Mouse (Mus musculus): Measurements from ENCODE around the gene Nbeal2. TPM values are rescaled to one million over a fixed set of nuclear protein-coding genes. Genes with fewer than 3 reads are reported as not detected.

The Nbeal2 gene
- total and polyA plus RNA-seq, 3 experiments = 9.3 to 17.2 TPM; not detected in 1

DNA sequence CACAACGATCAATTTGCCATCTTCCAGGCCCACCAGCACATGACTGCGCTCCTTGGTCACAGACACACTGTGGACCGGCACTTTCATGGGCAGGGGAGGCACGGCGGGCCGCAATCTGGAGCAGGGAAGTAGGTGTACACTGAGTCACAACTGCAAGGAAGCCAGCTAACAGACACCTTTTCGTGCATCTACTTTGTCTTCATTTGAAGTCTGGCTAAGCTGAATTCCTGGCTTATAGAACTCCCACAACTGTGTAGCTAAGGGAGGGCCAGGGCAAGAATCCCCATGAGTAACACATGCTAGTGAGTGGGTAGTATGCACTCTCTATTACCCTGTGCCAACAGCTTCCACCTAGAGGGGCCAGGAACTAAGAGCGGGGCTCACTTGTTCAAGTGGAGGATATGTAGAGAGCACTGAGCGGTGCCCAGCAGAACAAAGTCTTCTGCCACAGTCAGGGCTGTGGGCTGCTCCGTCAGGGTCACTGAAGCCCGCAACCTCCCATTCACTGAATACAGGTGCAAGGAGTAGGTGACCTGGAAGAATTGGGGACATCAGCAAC, 28.5 kb downstream of the Nbeal2 start:
- TF ChIP-seq BHLHE40 (IDR thresholded peaks at IDR 0.05; ENCODE audit: borderline replicate concordance, low read depth, low read length) = no peak
- no peak for TF ChIP-seq NRF1 (IDR thresholded peaks at IDR 0.05; ENCODE audit: insufficient read depth, low read depth, low read length, poor library complexity, severe bottlenecking)
- TF ChIP-seq GABPA (IDR thresholded peaks at IDR 0.05; ENCODE audit: low read depth, low read length) = no peak
- TF ChIP-seq POLR2AphosphoS5 (IDR thresholded peaks at IDR 0.05; ENCODE audit: borderline replicate concordance, low read depth, low read length) = no peak
- no peak for TF ChIP-seq TBP (IDR thresholded peaks at IDR 0.05; ENCODE audit: low read depth, low read length)
- no peak for TF ChIP-seq ZMIZ1 (IDR thresholded peaks at IDR 0.05; ENCODE audit: low read depth, low read length)
- no peak for TF ChIP-seq JUND (IDR thresholded peaks at IDR 0.05; ENCODE audit: low read depth, low read length)
- no peak for TF ChIP-seq ETS1 (IDR thresholded peaks at IDR 0.05; ENCODE audit: low read depth, low read length)
- no peak for TF ChIP-seq CTCF (IDR thresholded peaks at IDR 0.05 in 2 of 3, conservative IDR thresholded peaks at IDR 0.05 in 1 of 3; ENCODE audit: control insufficient read depth in 1 of 3, insufficient read depth in 1 of 3, low read depth in 2 of 3, low read length in 3 of 3, poor library complexity in 1 of 3, severe bottlenecking in 1 of 3)
- no peak for TF ChIP-seq USF1 (IDR thresholded peaks at IDR 0.05; ENCODE audit: low read depth, low read length)

DNA sequence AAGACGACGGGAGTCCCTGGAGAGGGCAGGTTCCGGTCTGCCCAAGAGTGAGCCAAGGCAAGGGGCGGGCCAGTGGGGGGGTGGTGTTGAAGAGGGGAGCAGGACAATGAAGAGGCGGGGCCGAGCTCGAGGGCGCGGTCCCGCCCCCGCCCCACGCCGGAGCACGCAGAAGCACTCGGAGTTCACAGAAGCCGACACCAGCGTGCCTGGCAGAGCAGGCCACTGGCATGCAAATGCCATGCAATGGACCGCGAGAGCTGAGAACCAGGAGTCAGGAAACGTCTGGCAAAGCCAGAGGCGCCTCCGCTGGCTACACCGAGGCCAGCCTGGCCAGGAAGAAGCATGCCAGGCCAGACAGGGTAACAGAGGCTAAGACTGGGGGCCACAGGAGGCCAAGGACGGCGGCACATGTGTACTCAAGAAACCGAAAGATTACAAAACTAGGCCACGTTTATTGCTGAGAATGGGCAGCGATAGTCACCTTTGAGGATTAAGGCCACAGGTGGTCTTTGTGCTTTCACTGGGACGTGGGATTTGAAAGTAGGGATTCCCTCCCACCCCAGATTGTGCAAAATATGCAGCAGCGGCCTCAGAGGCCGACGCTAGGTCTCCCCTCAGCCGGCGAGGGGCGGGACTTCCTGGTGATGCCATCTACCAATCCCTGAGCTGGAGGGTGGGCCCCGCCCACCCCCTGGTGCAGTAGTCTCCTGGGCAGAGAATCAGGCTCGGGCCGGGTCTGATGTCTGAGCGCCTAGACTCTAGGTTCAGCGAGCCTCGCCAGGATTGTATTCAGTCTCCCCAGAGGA, 29.4 kb downstream of the Nbeal2 start, which contains the start of gene Nradd:
Nradd (minus strand) TSS at position 92 of the 806 bp plus-strand sequence.
- Histone ChIP-seq H3K27me3 (ENCODE audit: control insufficient read depth in 1 of 2, insufficient read depth in 2 of 2, low read length in 2 of 2) (no peaks in the 10 kb centered on the region), H3K4me1 (ENCODE audit: control insufficient read depth in 1 of 2, insufficient read depth in 2 of 2, low read length in 2 of 2) (no peaks in the 10 kb centered on the region), H3K4me3 (ENCODE audit: control insufficient read depth in 1 of 2, insufficient read depth in 1 of 2, low read depth in 2 of 2, low read length in 2 of 2) (no peak within 1 kb of the TSS), H3K9ac (ENCODE audit: control insufficient read depth, low read depth, low read length, poor library complexity, severe bottlenecking) (no peak within 1 kb of the TSS), H3K36me3 (ENCODE audit: control insufficient read depth in 1 of 2, insufficient read depth in 2 of 2, low read length in 2 of 2) (no peaks in the 10 kb centered on the region; a peak in 1 of 4 replicates), H3K27ac (ENCODE audit: control insufficient read depth, low read depth, low read length) (no peak within 1 kb of the TSS), H3K9me3 (replicated peaks; ENCODE audit: insufficient read depth, low read length) (no peaks in the 10 kb centered on the region), H3K79me2 (ENCODE audit: control insufficient read depth, insufficient read depth, low read length, poor library complexity) (no peaks in the 10 kb centered on the region)
- no peak for TF ChIP-seq NELFE (IDR thresholded peaks at IDR 0.05; ENCODE audit: low read depth, low read length)
- no peak for TF ChIP-seq E2F4 (IDR thresholded peaks at IDR 0.05; ENCODE audit: borderline replicate concordance, low read depth, low read length)
- no peak for TF ChIP-seq CHD2 (IDR thresholded peaks at IDR 0.05; ENCODE audit: low read length)
- no peak for TF ChIP-seq ZNF384 (IDR thresholded peaks at IDR 0.05; ENCODE audit: low read depth, low read length)
- no peak for DNase-seq (ENCODE audit: low read depth, low spot score)

More for the DNA sequence above, 28.5 kb downstream of the Nbeal2 start:
- no peaks in the 10 kb centered on the region for H3K79me2 ChIP-seq (ENCODE audit: control insufficient read depth, insufficient read depth, low read length, poor library complexity)
- no peaks in the 10 kb centered on the region for H3K4me1 ChIP-seq (ENCODE audit: control insufficient read depth in 1 of 2, insufficient read depth in 2 of 2, low read length in 2 of 2)
- H3K36me3 ChIP-seq (ENCODE audit: control insufficient read depth in 1 of 2, insufficient read depth in 2 of 2, low read length in 2 of 2) = no peaks in the 10 kb centered on the region; a peak in 1 of 4 replicates
- no peak overlapping the region for H3K9ac ChIP-seq (ENCODE audit: control insufficient read depth, low read depth, low read length, poor library complexity, severe bottlenecking)
- H3K4me3 ChIP-seq (ENCODE audit: control insufficient read depth in 1 of 2, insufficient read depth in 1 of 2, low read depth in 2 of 2, low read length in 2 of 2) = no peak overlapping the region
- H3K27me3 ChIP-seq (ENCODE audit: control insufficient read depth in 1 of 2, insufficient read depth in 2 of 2, low read length in 2 of 2) = no peaks in the 10 kb centered on the region
- no peak for DNase-seq (ENCODE audit: low read depth, low spot score)
- H3K9me3 ChIP-seq (replicated peaks; ENCODE audit: insufficient read depth, low read length) = no peaks in the 10 kb centered on the region
- H3K27ac ChIP-seq (ENCODE audit: control insufficient read depth, low read depth, low read length) = no peak overlapping the region
